Mouse (Mus musculus) spleen, postnatal 4 days (tissue): Measurements from ENCODE around the gene Scfd2.

ENCODE experiments used
- DNase-seq, 2 experiments: peaks; one replicate each; pipeline ENCODE4 v3.0.0; 2022; ENCODE audit warnings: low spot score in 2 of 2

The Scfd2 gene

DNA sequence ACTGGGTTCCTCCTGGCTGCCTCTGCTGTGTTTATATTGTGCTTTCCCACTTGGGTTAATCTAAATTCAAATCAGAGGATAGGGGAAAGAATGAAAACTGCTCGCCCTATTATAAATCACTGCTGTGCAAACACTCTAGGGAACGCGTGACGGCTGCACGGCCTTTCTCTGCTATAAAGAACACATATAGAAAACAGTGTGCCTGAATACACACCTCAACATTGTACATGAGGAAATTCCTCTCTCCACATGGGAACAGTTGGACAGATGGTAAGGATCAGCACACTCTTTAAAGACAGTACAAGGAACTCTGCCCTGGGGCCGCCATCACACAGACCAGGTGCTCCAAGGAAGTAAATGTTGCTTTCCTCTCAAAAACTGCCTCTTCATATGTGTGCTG, 166.2 kb downstream of the Scfd2 start:
- DNase-seq, result peak in 1 of 2 experiments; percentile 21

DNA sequence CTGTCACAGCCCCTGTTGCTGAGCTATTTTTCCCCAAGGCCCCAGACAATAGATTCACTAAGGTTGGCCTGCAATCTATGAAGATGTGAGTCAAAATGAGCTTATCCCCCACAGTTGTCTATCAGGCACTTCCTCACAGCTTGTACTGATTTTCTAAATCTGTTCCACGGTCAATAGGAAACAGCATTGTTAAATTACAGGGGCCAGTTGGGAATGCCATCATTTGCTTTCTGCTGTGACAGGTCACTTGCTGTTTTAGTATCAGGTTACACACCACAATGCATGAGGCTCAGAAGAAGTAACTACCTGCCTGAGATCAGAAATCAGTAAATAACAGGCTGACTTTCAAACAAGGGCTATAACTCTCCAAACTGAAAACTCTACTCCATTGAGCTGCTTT, 168.3 kb downstream of the Scfd2 start:
- DNase-seq, result no peak

- DNase-seq, result no peak
Observed at GRCm38 (mm10) chr5:74361531-74361930, 170.0 kb downstream of the Scfd2 start.

GRCm38 (mm10) chr5:74358033-74358432, 173.5 kb downstream of the Scfd2 start:
- no peak for DNase-seq

- no peak for DNase-seq
Observed at GRCm38 (mm10) chr5:74355416-74356177, 176.0 kb downstream of the Scfd2 start.

- no peak for DNase-seq
Observed at GRCm38 (mm10) chr5:74350909-74351308, 180.7 kb downstream of the Scfd2 start.

DNA sequence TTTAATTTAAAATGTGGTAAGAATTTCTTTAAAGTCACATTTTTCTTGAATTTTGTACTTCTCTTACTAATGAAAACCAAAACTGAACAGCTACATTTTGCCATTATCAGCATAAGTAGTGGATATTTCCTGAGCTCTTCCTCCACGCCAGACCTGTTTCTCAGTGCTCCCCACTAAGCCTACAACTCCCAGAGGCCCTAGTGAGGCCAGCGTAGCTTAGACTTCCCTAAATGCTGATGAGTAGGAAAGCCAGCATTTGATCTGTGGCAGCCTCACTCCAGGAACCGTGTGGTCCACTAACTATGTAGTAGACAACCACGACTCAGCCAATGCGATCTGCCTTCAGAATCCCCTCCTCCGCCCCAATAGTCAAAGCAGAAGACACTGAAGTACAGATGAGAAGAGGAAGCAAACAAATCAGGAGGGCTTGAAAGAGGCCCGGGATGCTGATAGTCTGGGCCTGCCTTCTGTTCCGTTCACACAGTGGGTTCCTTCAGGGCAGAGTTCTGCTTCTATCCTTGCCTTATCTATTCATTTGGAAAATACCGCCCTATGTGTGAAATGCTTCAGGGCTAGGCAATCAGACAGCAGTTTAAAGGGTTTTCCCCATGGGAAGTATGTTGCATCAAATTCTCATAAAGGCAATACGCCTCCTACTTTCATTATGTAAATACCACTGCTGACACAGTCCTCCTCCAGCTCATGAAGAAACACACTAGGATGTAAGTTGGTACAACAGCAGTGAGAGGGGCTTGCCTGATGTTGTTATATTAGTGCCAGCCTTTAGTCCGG, 183.3 kb downstream of the Scfd2 start:
- no peak for DNase-seq

GRCm38 (mm10) chr5:74343045-74343444, 188.5 kb downstream of the Scfd2 start:
- no peak for DNase-seq

GRCm38 (mm10) chr5:74342557-74342956, 189.0 kb downstream of the Scfd2 start:
- no peak for DNase-seq

- no peak for DNase-seq
Observed at GRCm38 (mm10) chr5:74337491-74337890, 194.1 kb downstream of the Scfd2 start.

- DNase-seq, result no peak
Observed at GRCm38 (mm10) chr5:74336780-74337179, 194.8 kb downstream of the Scfd2 start.

- no peak for DNase-seq
Observed at GRCm38 (mm10) chr5:74333258-74333657, 198.3 kb downstream of the Scfd2 start.

GRCm38 (mm10) chr5:74326228-74326627, 205.3 kb downstream of the Scfd2 start:
- DNase-seq, result no peak

GRCm38 (mm10) chr5:74321010-74321746, 210.4 kb downstream of the Scfd2 start:
- no peak for DNase-seq

GRCm38 (mm10) chr5:74319551-74319950, 212.0 kb downstream of the Scfd2 start:
- DNase-seq, result no peak

- no peak for DNase-seq
Observed at GRCm38 (mm10) chr5:74317174-74317573, 214.4 kb downstream of the Scfd2 start.

GRCm38 (mm10) chr5:74316333-74316945, 215.1 kb downstream of the Scfd2 start:
- no peak for DNase-seq

GRCm38 (mm10) chr5:74315471-74316245, 215.9 kb downstream of the Scfd2 start:
- no peak for DNase-seq

DNA sequence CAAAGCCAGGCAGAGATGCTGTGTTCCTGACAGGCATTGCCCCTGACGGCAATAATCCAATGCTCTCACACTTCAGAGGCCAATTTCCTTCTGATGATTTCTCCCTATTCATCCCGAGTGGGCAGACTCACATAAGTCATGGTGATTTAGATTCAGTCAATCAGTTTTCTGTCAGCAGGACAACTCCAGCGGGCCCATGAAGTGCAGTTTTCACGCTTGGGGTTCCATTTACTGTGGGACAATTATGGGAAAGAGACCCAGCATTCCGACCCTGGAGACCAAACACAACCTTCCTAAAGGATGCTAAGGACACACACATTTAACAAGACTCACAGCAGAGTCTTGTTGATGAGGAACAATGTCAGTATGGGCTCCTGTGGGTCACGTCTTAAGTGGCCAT, 217.1 kb downstream of the Scfd2 start:
- DNase-seq, result no peak

GRCm38 (mm10) chr5:74313542-74313941, 218.0 kb downstream of the Scfd2 start:
- no peak for DNase-seq

GRCm38 (mm10) chr5:74311865-74312264, 219.7 kb downstream of the Scfd2 start:
- no peak for DNase-seq
